Mouse (Mus musculus): ENCODE measurements around the gene Ifitm10.
"Not testable (repeated sequence)": the region's sequence is repeated elsewhere in the genome, so short reads cannot be mapped to it uniquely, and the experiment has no call there.

Ifitm10 gene

GRCm38 (mm10) chr7:142373641-142374412 lies at the start of gene Ifitm10:
Gene Ifitm10 (minus strand): TSS chr7:142373753.
- no peak for DNase-seq

GRCm38 (mm10) chr7:142421826-142422225 lies 48.3 kb upstream of the Ifitm10 start:
- DNase-seq = no peak

- DNase-seq = no peak
These were observed 46.3 kb upstream of the Ifitm10 start for GRCm38 (mm10) chr7:142419887-142420286.

GRCm38 (mm10) chr7:142418679-142419078 lies 45.1 kb upstream of the Ifitm10 start:
- no peak for DNase-seq

GRCm38 (mm10) chr7:142418027-142418426 lies 44.5 kb upstream of the Ifitm10 start:
- no peak for DNase-seq

GRCm38 (mm10) chr7:142416225-142416624 lies 42.7 kb upstream of the Ifitm10 start:
- DNase-seq = no peak

- DNase-seq = no peak
These were observed 41.8 kb upstream of the Ifitm10 start for GRCm38 (mm10) chr7:142415314-142415713.

GRCm38 (mm10) chr7:142413285-142413684 lies 39.7 kb upstream of the Ifitm10 start:
- DNase-seq = no peak

- no peak for DNase-seq
These were observed 36.0 kb upstream of the Ifitm10 start for GRCm38 (mm10) chr7:142409603-142410002.

GRCm38 (mm10) chr7:142408686-142409085 lies 35.1 kb upstream of the Ifitm10 start:
- DNase-seq = no peak

GRCm38 (mm10) chr7:142407935-142408334 lies 34.4 kb upstream of the Ifitm10 start:
- DNase-seq = no peak

- DNase-seq = not testable (repeated sequence)
These were observed 31.6 kb upstream of the Ifitm10 start for GRCm38 (mm10) chr7:142405134-142405533.

- no peak for DNase-seq
These were observed 30.0 kb upstream of the Ifitm10 start for GRCm38 (mm10) chr7:142403591-142403990.

GRCm38 (mm10) chr7:142400750-142401142 lies 27.2 kb upstream of the Ifitm10 start:
- DNase-seq = no peak

- no peak for DNase-seq
These were observed 26.7 kb upstream of the Ifitm10 start for GRCm38 (mm10) chr7:142400112-142400749.

GRCm38 (mm10) chr7:142399250-142399649 lies 25.7 kb upstream of the Ifitm10 start:
- DNase-seq = no peak

GRCm38 (mm10) chr7:142398052-142398451 lies 24.5 kb upstream of the Ifitm10 start:
- DNase-seq = no peak

GRCm38 (mm10) chr7:142396611-142397010 lies 23.1 kb upstream of the Ifitm10 start:
- DNase-seq = no peak

- DNase-seq = no peak
These were observed 21.9 kb upstream of the Ifitm10 start for GRCm38 (mm10) chr7:142395472-142395871.

- DNase-seq = no peak
These were observed 21.0 kb upstream of the Ifitm10 start for GRCm38 (mm10) chr7:142394261-142395190.

GRCm38 (mm10) chr7:142393191-142393590 lies 19.6 kb upstream of the Ifitm10 start:
- peak; percentile 55 for DNase-seq

GRCm38 (mm10) chr7:142391609-142392008 lies 18.1 kb upstream of the Ifitm10 start:
- DNase-seq = no peak

- DNase-seq = no peak
These were observed 17.6 kb upstream of the Ifitm10 start for GRCm38 (mm10) chr7:142391108-142391507.

Data from lung, postnatal 14 days (tissue).